Mouse (Mus musculus) erythroblast, embryonic 14.5 days (primary cell): ENCODE data around the gene Tubal3.

Source experiments
- GATA1 ChIP-seq: IDR thresholded peaks from 2 replicates; pipeline ENCODE4 v1.6.1; 2012; ENCODE audit warnings: low read length, inconsistent platforms, mixed read lengths
- TAL1 ChIP-seq: IDR thresholded peaks from 3 replicates; pipeline ENCODE4 v1.6.1; 2012; ENCODE audit warnings: low read length, inconsistent platforms, mixed read lengths

- TF ChIP-seq GATA1 (0 out of 2 replicates have a peak, but pooled peaks have one; percentile 12), TAL1 (no peak)
These were observed 24.8 kb upstream of the Tubal3 start for GRCm38 (mm10) chr13:3893126-3893734.
